Mouse (Mus musculus): ENCODE data around the gene Uqcr11. TPM values are rescaled to one million over a fixed set of nuclear protein-coding genes. Genes with fewer than 3 reads are reported as not detected.

Gene Uqcr11
- polyA plus RNA-seq (2012; rRNA removed) = 883 and 983 TPM in 2 replicates

DNA sequence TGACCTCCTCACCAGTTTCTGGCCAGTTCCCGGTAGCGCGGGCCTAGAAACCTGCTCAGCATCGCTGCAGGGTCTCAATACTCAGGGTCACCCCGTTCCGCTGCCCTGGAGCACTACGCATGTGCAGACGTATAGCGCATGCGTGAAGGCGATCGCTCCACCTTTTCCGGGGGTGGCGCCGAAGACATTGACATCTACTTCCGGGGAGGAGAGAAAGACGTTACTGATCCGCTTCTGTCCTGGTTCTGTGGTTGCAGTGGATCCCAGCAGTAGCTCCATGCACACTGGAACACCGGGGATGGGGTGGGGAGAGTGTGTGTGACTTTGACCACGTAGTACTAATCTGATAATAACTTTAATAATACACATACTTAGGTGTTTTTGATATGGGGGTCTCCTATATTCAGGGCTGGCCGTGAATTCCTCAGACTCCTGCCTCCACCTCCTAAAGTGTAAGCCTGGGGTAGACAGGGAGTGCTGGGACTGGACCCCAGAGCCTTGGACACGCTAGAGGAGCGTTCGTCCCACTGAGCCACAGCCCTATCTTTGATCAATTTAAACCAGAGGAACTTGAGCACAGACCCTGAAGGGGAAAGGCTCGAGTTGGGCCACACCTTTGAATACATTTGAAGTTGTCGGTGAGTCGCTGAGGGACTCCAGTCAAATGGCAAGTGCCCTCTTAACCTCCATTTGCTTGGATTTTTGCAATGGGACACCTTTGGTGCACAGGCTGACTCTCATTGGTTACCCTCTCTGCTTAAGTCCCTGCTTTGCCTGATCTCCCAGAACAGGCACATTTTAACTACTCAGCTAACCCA is at the start of gene Uqcr11:
Gene Uqcr11, minus strand, starts transcription at position 147 of the 818 bp plus-strand sequence.
- DNase-seq (ENCODE audit: low spot score) = peak; percentile 80

- no peak for DNase-seq (ENCODE audit: low spot score)
These were observed 49.1 kb upstream of the Uqcr11 start for GRCm38 (mm10) chr10:80455697-80456096.

DNA sequence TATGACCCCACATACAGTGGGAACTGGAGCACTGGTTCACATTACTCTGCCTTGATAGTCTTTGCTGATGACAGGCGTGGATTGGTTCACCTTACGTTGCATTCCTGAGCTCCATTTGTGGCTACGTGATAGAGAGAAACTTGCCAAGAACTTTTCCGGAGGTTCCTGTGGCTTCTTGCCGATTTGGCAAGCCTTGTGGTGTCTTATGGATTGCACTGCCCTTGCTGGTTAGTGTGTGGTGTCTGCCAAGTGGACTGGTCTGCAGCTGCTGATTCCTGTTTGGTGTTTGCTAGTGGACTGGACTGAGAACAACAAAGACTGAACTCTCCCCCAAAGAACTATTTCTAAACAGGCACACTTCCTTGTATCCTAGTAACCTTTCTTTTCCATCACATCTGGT is 48.2 kb upstream of the Uqcr11 start:
- DNase-seq (ENCODE audit: low spot score) = no peak

DNA sequence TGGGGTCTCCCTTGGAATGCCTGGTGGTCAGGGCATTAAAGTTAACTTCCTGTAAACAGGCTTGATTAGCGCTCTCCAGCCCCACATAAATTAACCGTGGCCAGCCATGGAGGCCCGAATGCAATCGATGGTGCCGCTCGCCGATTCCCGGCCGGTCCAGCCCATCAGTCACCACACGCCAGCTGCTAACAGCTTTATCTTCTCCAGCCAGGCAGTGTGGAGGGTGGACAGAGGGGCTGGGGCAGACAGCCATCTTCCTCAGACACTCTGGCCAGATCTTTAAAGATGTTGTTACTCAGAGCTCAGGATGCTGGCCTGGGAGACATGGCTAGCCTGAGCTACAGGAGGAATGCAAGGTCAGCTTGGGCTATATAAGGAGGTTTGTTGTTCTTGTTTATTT is 47.0 kb upstream of the Uqcr11 start:
- no peak for DNase-seq (ENCODE audit: low spot score)

- no peak for DNase-seq (ENCODE audit: low spot score)
These were observed 44.0 kb upstream of the Uqcr11 start for GRCm38 (mm10) chr10:80450599-80450998.

- peak; percentile 64 for DNase-seq (ENCODE audit: low spot score)
These were observed 39.4 kb upstream of the Uqcr11 start for GRCm38 (mm10) chr10:80445898-80446601.

- no peak for DNase-seq (ENCODE audit: low spot score)
These were observed 38.4 kb upstream of the Uqcr11 start for GRCm38 (mm10) chr10:80445052-80445451.

GRCm38 (mm10) chr10:80444339-80445045 is 37.9 kb upstream of the Uqcr11 start:
- DNase-seq (ENCODE audit: low spot score) = no peak

DNA sequence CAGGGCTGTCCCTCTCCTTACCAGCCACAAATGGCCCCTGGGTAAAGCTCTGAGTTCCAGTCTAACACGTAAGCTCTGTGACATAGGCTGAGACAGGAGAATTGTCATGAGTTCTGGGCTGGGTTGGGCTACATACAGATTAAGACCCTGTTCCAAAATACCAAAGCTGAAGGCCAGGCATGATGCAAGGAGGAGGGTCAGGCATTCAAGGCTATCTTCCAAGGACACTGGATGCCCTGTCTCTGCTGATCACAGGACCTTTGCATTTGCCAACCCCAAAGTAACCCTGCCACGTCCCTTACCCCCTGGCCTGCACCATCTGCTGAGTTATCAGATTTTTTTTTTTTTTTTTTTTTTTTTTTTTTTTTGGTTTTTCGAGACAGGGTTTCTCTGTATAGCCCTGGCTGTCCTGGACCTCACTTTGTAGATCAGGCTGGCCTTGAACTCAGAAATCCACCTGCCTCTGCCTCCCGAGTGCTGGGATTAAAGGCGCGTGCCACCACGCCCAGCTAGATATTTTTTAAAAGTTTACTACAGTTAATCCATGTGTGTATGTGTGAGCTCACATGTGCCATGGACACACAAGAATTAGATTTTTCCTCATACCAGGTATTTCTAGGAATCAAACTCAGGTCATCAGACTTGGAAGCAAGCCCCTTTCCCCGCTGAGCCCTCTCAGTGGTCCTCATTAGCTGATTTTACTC is 37.1 kb upstream of the Uqcr11 start:
- DNase-seq (ENCODE audit: low spot score) = no peak

- no peak for DNase-seq (ENCODE audit: low spot score)
These were observed 36.4 kb upstream of the Uqcr11 start for GRCm38 (mm10) chr10:80442989-80443388.

GRCm38 (mm10) chr10:80441598-80441997 is 35.0 kb upstream of the Uqcr11 start:
- no peak for DNase-seq (ENCODE audit: low spot score)

GRCm38 (mm10) chr10:80440031-80440430 is 33.4 kb upstream of the Uqcr11 start:
- DNase-seq (ENCODE audit: low spot score) = no peak

DNA sequence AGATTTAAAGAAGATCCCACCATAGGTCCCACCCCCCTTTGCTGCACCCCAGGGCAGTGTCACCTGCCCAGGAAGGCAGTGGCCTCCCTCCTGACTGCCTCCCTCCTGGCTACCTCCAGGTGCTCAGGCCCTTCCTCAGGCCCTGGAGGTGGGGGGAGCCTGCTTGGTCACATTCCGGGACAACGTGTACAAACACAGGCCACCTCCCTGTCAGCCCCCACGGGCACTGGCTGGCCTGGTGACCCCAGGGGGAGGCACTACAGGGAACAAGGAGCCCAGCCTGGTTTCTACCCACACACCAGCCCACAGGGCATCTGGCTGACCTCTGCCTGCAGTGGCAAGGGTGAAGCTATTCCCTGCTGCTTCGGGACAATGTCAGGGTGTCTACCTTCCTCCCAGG is 31.3 kb upstream of the Uqcr11 start:
- DNase-seq (ENCODE audit: low spot score) = no peak

- DNase-seq (ENCODE audit: low spot score) = no peak
These were observed 29.6 kb upstream of the Uqcr11 start for GRCm38 (mm10) chr10:80436276-80436675.

DNA sequence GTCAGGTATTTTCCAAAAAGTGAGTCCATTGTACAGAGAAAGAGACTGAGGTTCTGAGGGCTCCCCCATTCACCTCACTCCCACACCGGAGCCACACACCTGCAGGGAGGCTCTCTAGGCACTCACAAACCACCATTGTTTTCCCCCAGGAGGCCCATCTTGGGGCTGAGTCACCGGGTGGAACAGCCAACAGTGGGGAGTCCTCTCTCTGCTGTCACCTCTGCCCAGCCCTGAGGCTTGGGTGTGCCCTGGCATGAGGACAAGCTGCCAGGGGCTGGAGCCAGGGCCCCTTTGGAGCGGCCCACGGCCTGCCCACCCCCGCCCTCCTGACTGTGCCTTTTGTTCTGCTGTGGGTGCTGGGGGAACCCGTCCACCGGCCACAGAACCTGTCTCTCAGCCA is 29.1 kb upstream of the Uqcr11 start:
- no peak for DNase-seq (ENCODE audit: low spot score)

DNA sequence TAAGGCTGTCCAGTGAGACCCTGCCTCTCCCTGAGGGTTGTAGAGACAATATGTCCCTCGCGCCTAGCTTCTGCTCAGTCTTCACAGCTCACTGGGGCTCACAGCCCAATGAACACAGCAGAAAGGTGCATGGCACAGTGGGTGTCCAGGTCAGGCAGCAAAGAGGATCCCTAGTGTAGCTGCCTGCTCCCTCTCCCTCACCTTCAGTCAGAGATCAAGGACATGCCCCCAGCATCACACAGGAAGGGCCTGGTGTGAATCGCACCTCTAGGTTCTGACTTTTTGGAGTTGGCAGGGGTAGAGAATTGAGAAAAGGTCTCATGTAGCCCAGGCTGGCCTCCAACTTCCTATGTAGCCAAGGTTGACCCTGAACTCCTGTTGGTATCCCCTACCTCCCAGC is 28.2 kb upstream of the Uqcr11 start:
- DNase-seq (ENCODE audit: low spot score) = no peak

- DNase-seq (ENCODE audit: low spot score) = no peak
These were observed 27.6 kb upstream of the Uqcr11 start for GRCm38 (mm10) chr10:80434233-80434592.

- DNase-seq (ENCODE audit: low spot score) = peak; percentile 85
These were observed 27.0 kb upstream of the Uqcr11 start, which contains the start of gene Tcf3 for GRCm38 (mm10) chr10:80433513-80434232. Gene Tcf3, minus strand, starts transcription at chr10:80433647.

DNA sequence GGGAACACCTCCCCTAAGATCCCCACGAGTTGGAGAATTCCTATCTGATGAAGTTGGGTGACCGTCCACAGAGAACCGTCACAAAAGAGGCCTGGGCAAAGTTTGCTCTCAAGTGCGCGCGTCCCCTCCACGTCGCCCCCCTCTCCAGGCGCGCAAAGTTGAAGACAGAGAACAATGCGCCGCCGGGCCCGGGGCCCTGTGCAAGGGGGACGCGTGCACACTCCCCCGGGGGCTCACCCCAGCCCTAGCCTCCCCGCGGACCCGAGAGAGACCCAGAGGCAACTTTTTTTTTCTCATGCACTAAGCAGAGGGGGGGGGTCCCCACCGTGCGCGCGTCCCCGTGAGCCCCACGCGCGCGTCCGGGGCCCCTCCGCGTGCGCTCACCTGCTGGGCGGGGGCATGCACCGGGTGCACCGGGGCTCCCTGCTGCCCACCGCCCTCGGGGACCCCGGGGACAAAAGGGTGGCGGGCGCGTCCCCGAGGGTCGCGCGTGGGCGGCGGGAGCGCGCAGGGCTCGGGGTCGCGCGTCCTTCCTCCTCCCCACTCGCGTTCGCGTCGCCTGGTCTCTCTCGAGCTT is 26.4 kb upstream of the Uqcr11 start:
- no peak for DNase-seq (ENCODE audit: low spot score)

GRCm38 (mm10) chr10:80432387-80432785 is 25.8 kb upstream of the Uqcr11 start:
- DNase-seq (ENCODE audit: low spot score) = no peak

All from urinary bladder, adult 2 months (tissue).